Mouse (Mus musculus) lung, postnatal 0 days (tissue): ENCODE results near the gene Wfdc1. TPM values are rescaled to one million over a fixed set of nuclear protein-coding genes. Genes with fewer than 3 reads are reported as not detected.
A peak's percentile ranks its signal among the peaks of the same experiment; 100 is the strongest.

ENCODE experiments used
- ATAC-seq: fragments of 200-750 bp; cut with Nextera tagmentation; 2 replicates; pipeline ENCODE4 v1.8.0; 2017; ENCODE audit warnings: moderate library complexity
- DNase-seq: peaks from one replicate; pipeline ENCODE4 v3.0.0-alpha.2; 2016; ENCODE audit warnings: low spot score
- H3K27ac ChIP-seq: fragments of 300-500 bp; sonication (generic); 2 replicates; pipeline ENCODE4 v1.5.1; 2014; ENCODE audit warnings: antibody characterized with exemption, mild to moderate bottlenecking, low read length, mixed read lengths
- H3K27me3 ChIP-seq: fragments of 300-500 bp; sonication (generic); replicated peaks from 2 replicates; pipeline ENCODE4 v1.6.1; 2014; ENCODE audit warnings: low read length, mixed read lengths; ENCODE audit not compliant: insufficient read depth
- H3K36me3 ChIP-seq: fragments of 300-500 bp; sonication (generic); 2 replicates; pipeline ENCODE4 v1.6.1; 2014; ENCODE audit warnings: low read length, mixed read lengths; ENCODE audit not compliant: insufficient read depth
- H3K4me1 ChIP-seq: fragments of 300-500 bp; sonication (generic); 2 replicates; pipeline ENCODE4 v1.6.1; 2014; ENCODE audit warnings: antibody characterized with exemption, low read depth, low read length, mixed read lengths; ENCODE audit not compliant: insufficient read depth
- H3K4me2 ChIP-seq: fragments of 300-500 bp; sonication (generic); replicated peaks from 2 replicates; pipeline ENCODE4 v1.6.1; 2014; ENCODE audit warnings: low read depth, mild to moderate bottlenecking, low read length, moderate library complexity, mixed read lengths
- H3K4me3 ChIP-seq: fragments of 300-500 bp; sonication (generic); 2 replicates; pipeline ENCODE4 v1.5.1; 2014; ENCODE audit warnings: low read depth, low read length
- H3K9ac ChIP-seq: fragments of 300-500 bp; sonication (generic); replicated peaks from 2 replicates; pipeline ENCODE4 v1.6.1; 2014; ENCODE audit warnings: low read depth, mild to moderate bottlenecking
- H3K9me3 ChIP-seq: fragments of 300-500 bp; sonication (generic); 2 replicates; pipeline ENCODE4 v1.6.1; 2016; ENCODE audit warnings: low read length, mixed read lengths
- CTCF ChIP-seq: IDR thresholded peaks from 2 replicates; pipeline ENCODE4 v1.5.1; 2016; ENCODE audit warnings: antibody characterized with exemption, mild to moderate bottlenecking
- EP300 ChIP-seq: IDR thresholded peaks from 2 replicates; pipeline ENCODE4 v1.6.1; 2016; ENCODE audit warnings: antibody characterized with exemption, mild to moderate bottlenecking, control low read depth
- WGBS: fragments of 180-500 bp; shearing (Covaris S2); extraction: QIAGEN DNeasy Blood & Tissue Kit; methylation state at CpG from one replicate; pipeline ENCODE4 v1.1.7; 2014; 5-methylcytosine and 5-hydroxymethylcytosine counted together
- polyA plus RNA-seq: library from polyadenylated mRNA; unstranded; fragments of >200 nt; fragmentation: Nextera tagmentation; extraction: Ambion mirVana; gene quantifications from 2 replicates; pipeline ENCODE4 v1.2.1, GENCODE M21; 2015

The Wfdc1 gene
- polyA plus RNA-seq, 1 experiment from 2014 or later, result 164 TPM

DNA sequence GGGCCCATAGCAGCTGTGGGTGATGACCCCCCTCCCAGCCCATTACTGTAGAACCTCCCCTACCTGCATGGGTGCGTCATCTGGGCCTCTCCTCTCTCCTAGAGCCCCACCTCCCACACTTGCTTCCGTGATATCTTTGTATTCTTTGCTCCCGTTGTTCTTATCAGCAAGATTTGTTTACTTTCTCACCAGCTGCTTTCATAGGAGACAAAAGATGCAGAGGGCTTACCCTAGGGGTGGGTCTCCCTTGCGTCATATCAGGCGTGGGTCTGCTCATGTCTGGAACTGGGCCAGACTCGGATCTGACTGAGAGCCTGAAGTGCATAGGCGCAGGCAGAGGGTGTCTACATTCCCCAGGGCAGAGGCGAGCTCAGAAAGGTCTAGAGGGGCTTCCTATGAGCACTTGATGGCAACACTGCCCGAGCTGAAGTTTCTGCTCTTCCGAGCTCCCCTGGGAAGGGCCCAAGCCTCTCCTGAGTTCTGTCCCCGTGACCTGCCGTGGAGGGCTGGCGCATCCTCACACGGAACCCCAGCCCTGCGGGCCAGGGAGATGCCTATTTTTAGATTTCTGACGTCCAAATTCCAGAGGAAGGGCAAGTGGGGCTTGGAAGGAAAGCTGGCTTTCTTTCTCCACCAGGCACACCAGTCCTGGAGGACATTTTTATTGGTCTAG is 4.4 kb downstream of the Wfdc1 start:
- Histone ChIP-seq H3K4me3 (peak overlapping the region; percentile 10; the same call in 1 of the 2 replicates), H3K4me1 (peaks cover 13% of the 10 kb centered on the region), H3K4me2 (peak overlapping the region; percentile 37), H3K9me3 (no peaks in the 10 kb centered on the region), H3K27ac (peak overlapping the region; percentile 95), H3K36me3 (no peaks in the 10 kb centered on the region), H3K9ac (no peak overlapping the region), H3K27me3 (no peaks in the 10 kb centered on the region)
- TF ChIP-seq CTCF, result no peak
- TF ChIP-seq EP300, result peak; percentile 99
- WGBS, result 4% methylated on average over 16 of the region's 16 CpGs
- DNase-seq (peak; percentile 95), ATAC-seq (peak; percentile 85)

DNA sequence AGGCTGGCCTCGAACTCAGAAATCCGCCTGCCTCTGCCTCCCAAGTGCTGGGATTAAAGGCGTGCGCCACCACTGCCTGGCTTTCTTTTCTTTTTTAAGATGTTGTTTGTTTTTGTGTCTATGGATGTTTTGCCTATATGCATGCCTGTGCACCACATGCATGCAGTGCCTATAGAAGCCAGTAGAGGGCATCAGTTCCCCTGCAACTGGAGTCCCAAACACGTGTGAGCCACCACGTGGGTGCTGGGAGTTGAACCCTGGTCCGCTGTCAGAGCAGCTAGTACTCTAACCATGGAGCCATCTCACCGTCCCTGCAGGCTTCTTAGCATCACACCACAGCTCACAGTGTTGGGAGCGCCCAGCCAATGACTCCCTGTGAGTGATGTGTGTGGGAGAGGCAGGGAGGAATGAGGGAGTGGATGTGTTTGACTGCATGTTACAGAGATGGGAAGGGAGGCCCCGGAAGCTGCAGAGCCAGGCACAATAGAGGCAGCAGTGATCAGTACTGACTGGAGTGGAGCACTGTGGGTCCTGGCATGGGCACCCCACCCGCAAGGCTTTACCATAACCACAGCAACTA is 7.9 kb downstream of the Wfdc1 start:
- H3K9me3 ChIP-seq, result no peaks in the 10 kb centered on the region
- peaks cover 9% of the 10 kb centered on the region for H3K4me1 ChIP-seq
- 81% methylated on average over 10 of the region's 11 CpGs for WGBS
- H3K27me3 ChIP-seq, result no peaks in the 10 kb centered on the region
- H3K36me3 ChIP-seq, result no peaks in the 10 kb centered on the region
- ATAC-seq (no peak), DNase-seq (no peak)
- peak; percentile 57 for TF ChIP-seq CTCF
- TF ChIP-seq EP300, result no peak
- H3K27ac ChIP-seq, result no peak overlapping the region
- H3K4me2 ChIP-seq, result no peak overlapping the region
- no peak overlapping the region for H3K9ac ChIP-seq
- no peak overlapping the region for H3K4me3 ChIP-seq

- H3K4me2 ChIP-seq, result no peak overlapping the region
- no peaks in the 10 kb centered on the region for H3K27me3 ChIP-seq
- H3K9me3 ChIP-seq, result no peaks in the 10 kb centered on the region
- H3K27ac ChIP-seq, result no peak overlapping the region
- H3K4me3 ChIP-seq, result no peak overlapping the region
- DNase-seq (no peak), ATAC-seq (no peak)
- no peaks in the 10 kb centered on the region for H3K36me3 ChIP-seq
- no peak for TF ChIP-seq CTCF
- no peak for TF ChIP-seq EP300
- WGBS, result 86% methylated on average over 5 of the region's 5 CpGs
- H3K4me1 ChIP-seq, result peaks cover 8% of the 10 kb centered on the region
- H3K9ac ChIP-seq, result no peak overlapping the region
These were observed 9.3 kb downstream of the Wfdc1 start for GRCm38 (mm10) chr8:119675457-119675856.

DNA sequence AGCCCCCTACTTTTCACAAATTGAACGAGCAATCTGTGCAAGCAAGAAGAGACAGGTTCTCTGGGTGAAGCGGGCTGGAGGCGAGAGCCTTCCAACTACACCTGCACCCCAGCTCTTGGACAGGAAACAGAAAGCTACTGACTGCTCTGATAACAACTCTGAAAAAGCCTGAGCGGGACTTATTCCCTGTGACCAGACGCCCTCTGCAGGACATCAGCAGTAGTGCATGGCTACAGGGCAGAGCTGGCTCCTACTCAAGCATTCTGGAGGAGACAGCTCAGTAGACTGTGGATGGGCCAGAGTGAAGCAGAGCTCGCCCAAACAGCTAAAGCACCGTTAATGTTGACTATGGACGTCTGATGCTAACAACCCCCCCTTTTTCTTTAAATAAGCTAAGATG is 10.2 kb downstream of the Wfdc1 start:
- no peak overlapping the region for H3K9ac ChIP-seq
- H3K4me2 ChIP-seq, result no peak overlapping the region
- H3K4me1 ChIP-seq, result peaks cover 4% of the 10 kb centered on the region; the same call in 1 of the 2 replicates
- H3K27me3 ChIP-seq, result no peaks in the 10 kb centered on the region
- H3K27ac ChIP-seq, result no peak overlapping the region
- DNase-seq (peak; percentile 90), ATAC-seq (peak; percentile 58)
- H3K9me3 ChIP-seq, result no peaks in the 10 kb centered on the region
- no peak overlapping the region for H3K4me3 ChIP-seq
- 11% methylated on average over 8 of the region's 8 CpGs for WGBS
- TF ChIP-seq EP300 (no peak), CTCF (peak; percentile 98)
- H3K36me3 ChIP-seq, result no peaks in the 10 kb centered on the region

- Histone ChIP-seq H3K9ac (no peak overlapping the region), H3K27ac (0 out of 2 replicates have a peak overlapping the region, but pooled peaks have one; percentile 2), H3K4me3 (no peak overlapping the region), H3K36me3 (no peaks in the 10 kb centered on the region), H3K4me1 (peaks cover 4% of the 10 kb centered on the region; the same call in 1 of the 2 replicates), H3K4me2 (peak overlapping the region; percentile 18; the same call in 1 of the 2 replicates), H3K9me3 (no peaks in the 10 kb centered on the region), H3K27me3 (no peaks in the 10 kb centered on the region)
- ATAC-seq (peak; percentile 75), DNase-seq (peak; percentile 80)
- no peak for TF ChIP-seq EP300
- TF ChIP-seq CTCF, result peak; percentile 78
- 7% methylated on average over 18 of the region's 18 CpGs for WGBS
These were observed 12.1 kb downstream of the Wfdc1 start for GRCm38 (mm10) chr8:119678138-119678843.

- Histone ChIP-seq H3K9me3 (no peaks in the 10 kb centered on the region), H3K36me3 (no peaks in the 10 kb centered on the region), H3K9ac (no peak overlapping the region), H3K4me1 (peaks cover 4% of the 10 kb centered on the region; the same call in 1 of the 2 replicates), H3K4me3 (no peak overlapping the region), H3K27me3 (no peaks in the 10 kb centered on the region), H3K4me2 (no peak overlapping the region), H3K27ac (no peak overlapping the region)
- WGBS, result 65% methylated on average over 14 of the region's 14 CpGs
- no peak for ATAC-seq
- DNase-seq, result no peak
- TF ChIP-seq EP300, result no peak
- TF ChIP-seq CTCF, result no peak
These were observed 13.0 kb downstream of the Wfdc1 start for GRCm38 (mm10) chr8:119679184-119679583.
